Mouse (Mus musculus) megakaryocyte, embryonic 14.5 days (primary cell): ENCODE data around the gene Nfyc. TPM values are rescaled to one million over a fixed set of nuclear protein-coding genes. Genes with fewer than 3 reads are reported as not detected.
A peak's percentile ranks its signal among the peaks of the same experiment; 100 is the strongest.

Experiments
- H3K27me3 ChIP-seq: replicated peaks from 2 replicates; pipeline ENCODE3; 2012; ENCODE audit warnings: inconsistent platforms
- H3K36me3 ChIP-seq: replicated peaks from 2 replicates; pipeline ENCODE3; 2012; ENCODE audit warnings: low read length, inconsistent platforms, mixed read lengths
- H3K4me1 ChIP-seq: 2 replicates; pipeline ENCODE4 v1.6.1; 2012; ENCODE audit warnings: inconsistent platforms
- H3K4me3 ChIP-seq: replicated peaks from 2 replicates; pipeline ENCODE3; 2012; ENCODE audit warnings: moderate library complexity, mild to moderate bottlenecking, inconsistent platforms
- H3K9me3 ChIP-seq: 2 replicates; pipeline ENCODE4 v1.6.1; 2012; ENCODE audit warnings: inconsistent platforms
- FLI1 ChIP-seq: IDR thresholded peaks from 2 replicates; pipeline ENCODE4 v1.6.1; 2012; ENCODE audit warnings: low read length, inconsistent platforms, mixed read lengths
- GATA1 ChIP-seq: IDR thresholded peaks from 3 replicates; pipeline ENCODE4 v1.6.1; 2012; ENCODE audit warnings: mixed read lengths, low read length, inconsistent platforms, borderline replicate concordance
- polyA plus RNA-seq: library from polyadenylated mRNA; stranded (reverse); fragments of >175 nt; gene quantifications from 2 replicates; pipeline ENCODE4 v1.2.3, GENCODE M21; 2012; ENCODE audit warnings: low replicate concordance; ENCODE audit not compliant: insufficient read depth

Gene Nfyc
- polyA plus RNA-seq, 1 experiment: 73.4 TPM

DNA sequence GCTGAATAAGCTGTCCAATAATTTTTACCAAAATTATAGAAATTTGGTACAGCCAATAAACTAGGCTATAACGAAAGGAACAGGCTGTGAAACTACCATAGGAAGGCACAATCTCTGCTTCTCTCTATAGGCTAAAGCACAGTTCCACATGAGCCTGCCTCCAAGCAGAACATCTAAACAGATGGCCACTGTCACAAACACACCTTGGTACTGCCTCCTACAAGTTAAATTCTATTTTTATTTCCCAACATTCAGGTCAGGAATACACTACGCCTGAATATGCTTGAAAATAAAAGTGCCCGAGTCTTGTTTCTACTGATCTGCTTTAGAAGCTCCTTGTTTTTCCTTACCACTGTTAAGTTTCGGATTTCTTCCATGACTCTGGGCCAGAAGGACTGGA, 41.3 kb downstream of the Nfyc start:
- Histone ChIP-seq H3K4me1 (peaks cover 4% of the 10 kb centered on the region), H3K9me3 (no peaks in the 10 kb centered on the region), H3K36me3 (peaks cover 56% of the 10 kb centered on the region), H3K4me3 (no peak overlapping the region), H3K27me3 (no peaks in the 10 kb centered on the region)
- TF ChIP-seq FLI1 (no peak), GATA1 (no peak)

DNA sequence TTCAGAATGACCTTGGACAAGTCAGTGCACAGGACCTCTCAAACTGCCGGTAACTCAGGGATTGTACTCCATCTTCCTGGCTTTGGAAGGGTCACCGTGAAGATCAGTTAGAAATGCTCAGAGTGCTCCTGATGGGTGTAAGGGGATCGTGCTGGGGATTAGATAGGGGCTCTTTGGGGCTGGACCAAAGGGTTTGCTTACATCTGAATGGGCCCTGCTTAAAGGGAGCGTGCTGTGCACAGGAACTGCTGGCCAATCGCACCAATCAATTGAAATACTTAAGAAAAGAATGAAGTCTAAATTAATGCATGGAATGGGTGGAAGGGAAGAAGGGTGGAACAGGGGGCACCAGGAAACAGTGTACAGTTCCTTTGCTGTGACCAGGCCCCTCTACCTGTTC, 75.6 kb downstream of the Nfyc start:
- Histone ChIP-seq H3K9me3 (no peaks in the 10 kb centered on the region), H3K36me3 (peaks cover 41% of the 10 kb centered on the region), H3K27me3 (peaks cover 21% of the 10 kb centered on the region), H3K4me1 (peaks cover 6% of the 10 kb centered on the region; the same call in 1 of the 2 replicates), H3K4me3 (no peak overlapping the region)
- TF ChIP-seq GATA1: no peak
- no peak for TF ChIP-seq FLI1

DNA sequence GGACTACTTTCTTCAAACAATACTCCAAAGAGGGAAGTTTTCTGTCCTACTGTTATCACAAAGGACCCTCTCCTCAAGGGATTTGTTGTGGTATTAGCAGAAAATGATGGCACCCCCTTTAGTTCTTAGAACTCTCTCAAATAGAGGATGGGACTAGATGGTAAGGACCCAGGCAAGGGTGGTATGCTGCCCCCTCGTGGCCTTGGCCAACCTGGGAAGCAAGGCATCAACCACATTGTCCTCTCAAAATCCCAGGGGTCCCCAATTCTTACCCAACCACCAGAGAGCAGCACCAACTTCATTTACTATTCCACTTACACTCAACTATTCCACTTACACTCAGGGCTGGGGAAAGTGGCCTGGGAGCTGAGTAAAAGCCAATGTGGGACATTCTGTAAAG, 76.1 kb downstream of the Nfyc start:
- H3K27me3 ChIP-seq: peaks cover 25% of the 10 kb centered on the region
- TF ChIP-seq GATA1 (no peak), FLI1 (no peak)

DNA sequence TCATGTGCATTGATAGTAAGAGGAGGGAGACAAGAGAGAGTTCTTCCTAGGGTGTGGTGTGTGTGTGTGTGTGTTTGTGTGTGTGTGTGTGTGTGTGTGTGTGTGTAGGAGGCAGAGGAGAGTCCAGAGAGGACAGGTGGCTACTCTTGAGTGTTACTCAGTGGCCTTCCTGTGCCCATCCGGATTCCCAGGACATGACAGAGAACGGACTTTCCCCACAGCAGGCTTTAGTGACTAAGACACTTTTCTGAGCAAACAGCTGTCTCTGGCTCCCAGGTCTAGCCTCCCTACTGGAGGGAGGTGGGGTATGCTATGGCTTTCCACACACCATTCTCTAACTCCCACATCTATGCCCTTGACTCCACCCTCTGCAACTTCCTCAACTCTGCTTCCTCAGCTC, 81.8 kb downstream of the Nfyc start:
- H3K9me3 ChIP-seq: no peaks in the 10 kb centered on the region
- H3K27me3 ChIP-seq: peaks cover 82% of the 10 kb centered on the region
- TF ChIP-seq FLI1 (no peak), GATA1 (no peak)
- H3K36me3 ChIP-seq: no peaks in the 10 kb centered on the region
- H3K4me1 ChIP-seq: peaks cover 23% of the 10 kb centered on the region
- no peak overlapping the region for H3K4me3 ChIP-seq

More for the DNA sequence above, 76.1 kb downstream of the Nfyc start:
- H3K36me3 ChIP-seq: peaks cover 36% of the 10 kb centered on the region
- H3K4me3 ChIP-seq: no peak overlapping the region
- no peaks in the 10 kb centered on the region for H3K9me3 ChIP-seq
- H3K4me1 ChIP-seq: 0 out of 2 replicates have a peak, but pooled peaks cover 5% of the 10 kb centered on the region

DNA sequence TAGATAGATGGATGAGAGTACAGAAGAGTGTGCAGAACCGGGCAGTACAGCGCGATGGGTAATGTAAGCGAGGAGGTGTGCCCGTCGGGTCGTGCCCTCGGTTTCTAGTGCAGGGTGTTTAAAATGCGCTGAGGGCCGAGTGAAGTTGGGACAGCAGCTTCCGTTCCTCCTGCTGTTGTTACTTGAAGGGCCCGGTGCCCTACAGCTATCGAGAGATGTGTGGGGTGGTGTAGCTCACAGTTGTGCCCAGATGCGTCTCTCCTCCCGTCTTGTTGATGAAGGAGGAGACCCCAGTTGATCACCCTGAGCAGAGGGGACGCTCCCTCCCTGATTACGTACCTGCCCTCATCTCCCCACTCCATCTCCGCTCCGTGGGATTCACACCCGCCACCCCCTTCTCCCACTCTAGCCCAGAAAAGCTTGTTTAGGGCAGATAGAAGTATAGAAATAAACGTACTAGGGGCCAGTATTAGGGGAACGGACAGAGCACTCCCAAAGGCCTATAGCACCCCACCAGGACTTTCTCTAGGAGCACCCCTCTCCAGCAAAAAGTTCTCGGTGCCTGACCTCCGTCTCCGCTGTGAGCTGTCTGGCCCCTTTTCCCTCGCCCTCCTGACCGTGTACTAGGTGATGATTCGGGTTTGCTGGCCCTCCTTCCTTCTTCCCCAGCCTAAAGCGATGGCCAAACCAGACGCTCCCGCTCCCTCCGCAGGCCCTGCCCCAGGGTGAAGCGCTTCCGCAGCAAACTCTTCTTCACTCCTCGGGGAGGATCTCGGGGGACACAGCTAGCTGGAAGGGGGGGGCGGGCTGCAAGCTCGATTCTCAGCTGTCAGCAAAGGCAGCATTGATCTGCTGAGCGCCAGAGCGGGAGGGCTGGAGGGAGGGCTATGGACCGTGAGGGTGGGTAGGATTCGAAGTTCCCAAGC, 83.2 kb downstream of the Nfyc start, which contains the start of gene Kcnq4:
TSS of gene Kcnq4 (minus strand) at position 672 of the 926 bp plus-strand sequence.
- Histone ChIP-seq H3K4me1 (peaks cover 23% of the 10 kb centered on the region), H3K9me3 (no peaks in the 10 kb centered on the region), H3K36me3 (no peaks in the 10 kb centered on the region), H3K4me3 (peak within 1 kb of the TSS; percentile 80), H3K27me3 (peaks cover 92% of the 10 kb centered on the region)
- no peak for TF ChIP-seq FLI1
- TF ChIP-seq GATA1: no peak

DNA sequence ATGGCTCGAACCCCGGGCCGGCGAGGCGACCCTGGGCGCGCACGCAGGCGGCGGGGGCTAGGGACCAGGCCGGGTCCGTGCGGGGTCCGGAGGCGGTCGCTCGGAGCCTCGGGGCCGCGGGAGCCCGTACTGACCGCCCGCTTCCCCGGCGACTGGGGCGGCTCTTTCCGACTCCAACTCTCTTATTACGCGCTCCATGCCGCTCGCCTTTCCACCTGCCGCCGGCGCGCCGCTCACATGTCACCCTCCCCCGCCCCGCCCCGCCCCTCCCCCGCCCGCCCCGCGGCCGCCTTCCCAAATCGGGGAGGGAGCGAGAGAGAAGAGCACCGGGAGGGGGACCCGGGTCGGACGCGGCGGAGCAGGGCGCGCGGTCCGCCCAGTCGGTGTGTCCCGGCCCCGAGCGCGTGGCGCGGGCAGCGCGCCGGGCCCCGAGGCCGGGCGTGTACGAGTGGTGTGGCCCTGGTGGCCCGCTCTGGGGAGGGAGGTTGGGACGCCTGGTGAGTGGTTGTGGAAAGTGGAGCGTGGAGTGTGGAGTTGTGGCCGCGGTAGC, 84.1 kb downstream of the Nfyc start:
- H3K4me3 ChIP-seq: peak overlapping the region; percentile 81
- no peaks in the 10 kb centered on the region for H3K9me3 ChIP-seq
- peaks cover 23% of the 10 kb centered on the region for H3K4me1 ChIP-seq
- H3K36me3 ChIP-seq: no peaks in the 10 kb centered on the region
- H3K27me3 ChIP-seq: peaks cover 98% of the 10 kb centered on the region
- TF ChIP-seq FLI1 (no peak), GATA1 (no peak)

DNA sequence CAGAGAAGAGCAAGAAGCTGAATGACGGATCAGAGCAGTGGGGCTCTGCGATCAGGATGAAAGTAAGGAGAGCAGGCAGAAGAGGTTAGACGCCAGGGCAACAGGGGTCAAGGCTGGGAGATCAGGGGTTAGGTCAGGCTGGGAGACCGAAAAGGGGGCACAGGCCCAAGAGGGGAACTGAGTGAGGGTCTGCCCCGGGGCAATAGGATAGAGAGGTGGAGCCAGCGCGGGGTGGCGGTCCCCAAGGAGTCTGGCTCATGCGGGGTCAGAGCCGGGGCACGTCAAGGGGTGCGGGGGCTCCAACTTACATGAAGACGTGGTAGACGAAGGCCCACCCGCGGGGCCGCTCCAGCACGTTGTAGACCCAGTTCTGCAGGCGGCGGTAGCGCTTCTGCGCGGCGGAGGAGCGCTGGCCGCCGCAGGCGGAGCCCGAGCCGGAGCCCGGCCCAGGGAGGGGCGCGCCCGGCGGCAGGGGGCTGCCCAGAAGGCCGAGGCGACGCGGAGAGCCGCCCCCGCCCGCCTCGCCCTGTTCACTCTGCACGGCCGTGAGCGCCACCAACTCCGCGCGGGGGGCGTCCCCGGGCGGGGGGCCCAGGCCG, 84.7 kb downstream of the Nfyc start:
- TF ChIP-seq FLI1 (no peak), GATA1 (no peak)
- H3K27me3 ChIP-seq: peaks cover 99% of the 10 kb centered on the region
- H3K9me3 ChIP-seq: no peaks in the 10 kb centered on the region
- peaks cover 23% of the 10 kb centered on the region for H3K4me1 ChIP-seq
- peak overlapping the region; percentile 81 for H3K4me3 ChIP-seq
- H3K36me3 ChIP-seq: no peaks in the 10 kb centered on the region

DNA sequence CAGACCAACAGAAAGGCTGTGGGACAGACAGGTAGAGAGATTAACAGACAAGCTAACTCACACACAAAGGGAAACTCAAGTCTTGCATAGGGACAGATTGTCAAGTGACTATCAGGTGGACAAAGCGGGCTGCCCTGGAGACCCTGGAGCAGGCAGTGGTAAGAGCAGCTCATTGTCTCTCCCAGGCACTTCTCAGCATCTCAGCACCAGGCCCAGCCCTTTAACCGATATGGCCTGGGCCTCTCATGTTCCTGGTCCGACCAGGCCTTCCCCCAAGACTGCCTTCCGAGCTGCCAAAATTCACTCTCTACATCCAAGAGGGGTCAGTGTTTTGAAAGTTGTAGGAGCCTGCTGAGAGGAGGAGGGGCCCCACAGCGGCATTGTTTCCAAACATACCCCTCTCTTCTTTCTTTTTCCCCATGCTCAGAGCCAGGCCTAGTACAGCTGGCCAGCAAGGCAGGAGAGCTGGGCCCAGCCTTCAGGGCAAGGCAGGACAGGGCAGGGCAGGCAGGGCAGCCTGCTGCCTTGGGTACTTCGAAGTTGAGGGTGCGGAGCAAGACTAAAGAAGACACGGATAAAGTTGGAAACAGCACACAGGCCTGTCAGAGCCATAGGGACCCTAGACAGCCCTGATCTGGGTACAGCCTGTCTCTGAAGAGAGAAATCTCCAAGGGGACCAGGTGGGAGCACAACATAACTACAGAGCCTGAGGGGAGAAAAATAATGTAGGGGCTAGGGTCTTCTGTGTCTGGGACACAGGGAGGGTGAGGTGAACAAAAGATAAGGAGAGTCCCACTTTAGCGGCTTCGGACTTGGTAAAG, 85.4 kb downstream of the Nfyc start:
- peaks cover 99% of the 10 kb centered on the region for H3K27me3 ChIP-seq
- H3K36me3 ChIP-seq: no peaks in the 10 kb centered on the region
- no peak overlapping the region for H3K4me3 ChIP-seq
- H3K4me1 ChIP-seq: peaks cover 23% of the 10 kb centered on the region
- H3K9me3 ChIP-seq: no peaks in the 10 kb centered on the region
- no peak for TF ChIP-seq FLI1
- no peak for TF ChIP-seq GATA1

DNA sequence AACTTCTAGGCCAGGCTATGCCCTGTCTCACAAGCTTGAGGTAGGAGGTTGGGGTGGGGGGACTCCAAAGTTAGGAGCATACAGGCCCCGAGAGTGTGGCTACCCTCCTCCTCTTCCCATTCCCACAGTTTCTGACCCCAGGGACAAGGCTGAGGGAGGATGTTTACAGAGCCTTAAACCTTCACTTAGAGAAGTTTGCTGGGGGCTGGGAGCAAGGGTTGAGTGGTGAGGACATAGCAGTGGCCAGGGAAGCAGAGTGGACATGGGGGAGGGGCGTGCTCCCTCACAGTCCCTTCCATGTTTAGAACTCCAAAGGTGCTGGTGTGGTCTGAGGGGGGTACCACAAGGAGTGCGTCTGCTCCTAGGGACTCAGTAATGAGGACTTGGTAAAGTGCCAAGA, 87.7 kb downstream of the Nfyc start:
- no peaks in the 10 kb centered on the region for H3K9me3 ChIP-seq
- peaks cover 99% of the 10 kb centered on the region for H3K27me3 ChIP-seq
- H3K36me3 ChIP-seq: no peaks in the 10 kb centered on the region
- no peak for TF ChIP-seq FLI1
- no peak for TF ChIP-seq GATA1
- H3K4me1 ChIP-seq: peaks cover 21% of the 10 kb centered on the region
- H3K4me3 ChIP-seq: no peak overlapping the region
